Mouse (Mus musculus) ES-Bruce4 (cell line): ENCODE measurements around the gene H2-T22.

Source experiments
- CTCF ChIP-seq: IDR thresholded peaks from one replicate; pipeline ENCODE4 v1.8.1; 2011; ENCODE audit warnings: low read depth, low read length
- POLR2A ChIP-seq: IDR thresholded peaks from one replicate; pipeline ENCODE4 v1.8.1; 2011; ENCODE audit warnings: low read length; ENCODE audit not compliant: insufficient read depth

GRCm38 (mm10) chr17:35996949-35997348, 45.6 kb downstream of the H2-T22 start:
- TF ChIP-seq CTCF: peak; percentile 92
- TF ChIP-seq POLR2A: no peak
